Mouse (Mus musculus) skeletal muscle tissue, postnatal 0 days (tissue): ENCODE measurements around the gene Gm12845. TPM values are rescaled to one million over a fixed set of nuclear protein-coding genes. Genes with fewer than 3 reads are reported as not detected.

Experiments used
- polyA plus RNA-seq: library from polyadenylated mRNA; unstranded; fragments of >200 nt; fragmentation: Nextera tagmentation; extraction: Ambion mirVana; gene quantifications from 2 replicates; pipeline ENCODE4 v1.2.1, GENCODE M21; 2015

Gm12845 gene
- not detected in 2 replicates for polyA plus RNA-seq

DNA sequence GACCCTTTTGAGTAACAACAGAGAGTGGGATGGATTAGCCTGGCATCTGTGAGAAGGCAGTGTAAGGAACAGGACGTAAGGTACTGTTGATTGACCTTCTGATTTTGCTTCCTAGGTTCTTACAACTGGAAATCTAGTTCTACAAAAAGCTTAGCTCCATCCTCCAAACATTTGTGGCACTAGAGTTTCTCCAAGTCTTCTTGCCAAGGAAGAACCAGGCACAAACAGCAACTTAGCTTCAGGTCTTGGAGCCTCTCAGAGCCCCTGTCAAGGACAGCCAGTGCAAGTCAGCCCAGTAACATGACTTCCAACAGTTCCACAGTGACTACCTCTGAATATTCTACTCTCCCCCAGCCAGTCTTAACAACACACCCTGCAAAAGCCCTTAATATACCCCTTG, at the start of gene Gm12845:
Gm12845 (plus strand) TSS at position 301 of the 400 bp plus-strand sequence.

DNA sequence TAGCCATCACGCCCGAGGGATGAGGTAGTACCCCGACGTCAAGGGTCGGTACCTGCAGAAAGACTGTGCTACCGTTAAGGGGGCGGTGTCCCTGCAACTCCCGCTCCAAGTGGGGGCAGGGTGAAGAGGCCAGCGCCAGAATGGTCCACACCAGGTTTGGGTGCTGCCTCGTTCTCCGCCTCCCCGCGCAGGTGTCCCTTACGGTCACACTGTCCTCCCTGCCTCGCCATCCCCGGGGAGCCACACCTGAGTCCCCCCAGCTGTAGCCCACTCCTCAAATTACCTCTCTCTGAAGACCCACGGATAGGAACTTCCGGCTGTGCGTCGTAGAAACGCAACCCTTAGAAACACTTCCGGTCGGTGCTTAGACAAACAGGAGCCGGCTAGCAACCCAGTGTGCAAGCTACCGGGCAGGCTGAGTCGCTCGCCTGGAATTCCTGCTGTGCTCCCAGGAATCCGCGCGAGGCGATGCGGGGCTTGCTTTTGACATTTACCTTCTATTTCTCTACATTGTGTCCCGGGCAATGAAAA, 42.2 kb upstream of the Gm12845 start, which contains the start of gene Dmap1:
Dmap1 (minus strand) TSS at position 343 of the 531 bp plus-strand sequence.

GRCm38 (mm10) chr4:117765416-117765815, 41.2 kb downstream of the Gm12845 start, which contains the start of gene Klf17:
Klf17 (minus strand) TSS chr4:117765648.

Other genes starting within 250 kb of the Gm12845 start
- gene Rnf220, start 227.4 kb upstream of the Gm12845 start, polyA plus RNA-seq: 43.6 and 48.4 TPM in 2 replicates
- 86.0 and 89.4 TPM in 2 replicates for gene Eri3, start 174.0 kb upstream of the Gm12845 start, polyA plus RNA-seq
- 33.4 and 36.9 TPM in 2 replicates for gene Dmap1, start 42.1 kb upstream of the Gm12845 start, polyA plus RNA-seq
- not detected in 2 replicates for gene Klf17, start 41.2 kb downstream of the Gm12845 start, polyA plus RNA-seq
- gene Slc6a9, start 110.1 kb downstream of the Gm12845 start, polyA plus RNA-seq: 2.7 and 2.9 TPM in 2 replicates
- 0.46 and 0.53 TPM in 2 replicates for gene Ccdc24, start 148.1 kb downstream of the Gm12845 start, polyA plus RNA-seq
- gene B4galt2, start 159.1 kb downstream of the Gm12845 start, polyA plus RNA-seq: 10.1 and 10.3 TPM in 2 replicates
- 138 and 139 TPM in 2 replicates for gene Atp6v0b, start 162.9 kb downstream of the Gm12845 start, polyA plus RNA-seq
- gene Dph2, start 167.6 kb downstream of the Gm12845 start, polyA plus RNA-seq: 4.3 and 4.8 TPM in 2 replicates
- 62.7 and 74.9 TPM in 2 replicates for gene Ipo13, start 190.6 kb downstream of the Gm12845 start, polyA plus RNA-seq
- gene Artn, start 205.4 kb downstream of the Gm12845 start, polyA plus RNA-seq: 1.3 and 1.4 TPM in 2 replicates